Mouse (Mus musculus): ENCODE data around the gene Pmpca.
A peak's percentile ranks its signal among the peaks of the same experiment; 100 is the strongest.
"Not testable (repeated sequence)": the region's sequence is repeated elsewhere in the genome, so short reads cannot be mapped to it uniquely, and the experiment has no call there.

Gene Pmpca

DNA sequence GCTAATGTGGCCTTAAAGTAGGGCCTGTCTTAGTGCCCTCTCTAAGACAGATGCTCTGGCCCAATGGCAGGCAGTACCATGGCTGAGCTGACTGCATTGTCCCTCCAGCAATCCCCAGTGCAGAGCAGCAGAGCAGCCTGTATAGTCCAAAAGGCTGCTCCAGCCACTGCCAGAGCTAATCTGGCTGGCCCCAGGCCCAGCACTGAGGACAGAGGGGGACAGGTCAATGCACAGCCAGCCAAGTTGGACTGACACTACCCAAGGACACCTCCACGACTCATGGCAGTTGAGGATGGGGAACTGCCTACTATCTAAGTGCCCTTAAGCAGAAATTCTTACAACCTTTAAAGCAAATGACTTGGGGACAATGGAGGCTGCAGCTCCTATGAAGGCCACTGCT lies 20.6 kb upstream of the Pmpca start:
- no peak for DNase-seq (ENCODE audit: low spot score)

DNA sequence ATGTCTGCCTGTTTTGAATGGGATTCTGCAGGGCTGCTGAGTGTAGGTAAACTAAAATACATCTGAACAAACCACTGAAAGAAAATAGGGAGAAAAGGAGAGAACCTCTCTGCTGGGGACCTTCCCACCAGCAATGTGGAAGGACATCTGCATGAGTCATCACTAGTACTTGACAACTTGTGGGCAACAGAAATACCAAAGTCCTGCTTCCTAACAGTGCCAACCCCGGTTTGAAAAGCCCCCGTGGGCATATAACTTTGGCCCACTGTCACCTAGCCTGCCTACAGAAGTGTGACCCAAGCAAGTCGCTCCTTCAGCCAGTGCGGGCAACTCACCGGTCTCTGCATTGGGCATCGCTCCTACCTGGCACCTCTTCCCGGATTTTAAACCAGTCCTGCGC lies 16.7 kb upstream of the Pmpca start:
- DNase-seq (ENCODE audit: low spot score): no peak

DNA sequence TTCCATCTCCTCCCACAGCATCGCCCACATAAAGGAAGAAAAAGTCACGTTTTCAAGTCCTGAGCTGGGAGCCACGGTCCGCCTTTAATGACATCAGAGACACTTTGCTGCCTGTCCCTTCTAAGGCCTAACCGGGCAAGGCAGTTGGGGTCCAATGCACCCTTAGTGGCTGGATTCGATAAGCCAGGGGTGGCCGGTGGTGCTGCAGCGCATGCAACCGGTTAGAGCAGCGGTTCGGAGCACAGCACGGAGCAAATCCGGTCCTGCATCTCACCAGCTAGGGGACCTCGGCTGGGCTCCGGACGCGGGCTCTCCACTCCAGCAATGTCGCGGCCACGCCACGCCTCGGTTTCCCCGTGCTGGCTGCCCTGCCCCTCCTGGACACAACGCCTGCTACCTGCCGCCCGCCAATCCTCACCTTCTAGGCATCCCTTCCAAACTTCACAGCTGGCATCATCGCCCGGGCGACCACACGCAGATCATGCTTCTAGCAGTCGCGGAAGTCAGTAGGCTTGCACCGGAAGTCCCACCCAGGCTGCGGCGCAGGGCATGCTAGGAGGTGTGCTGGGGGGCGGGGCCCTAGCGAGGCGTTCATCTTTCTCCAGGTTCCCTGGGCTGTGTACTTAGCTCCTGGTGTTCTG lies 8.9 kb upstream of the Pmpca start, which contains the start of gene Snapc4:
TSS of gene Snapc4 (minus strand) at position 523 of the 641 bp plus-strand sequence.
- DNase-seq (ENCODE audit: low spot score): peak; percentile 58

DNA sequence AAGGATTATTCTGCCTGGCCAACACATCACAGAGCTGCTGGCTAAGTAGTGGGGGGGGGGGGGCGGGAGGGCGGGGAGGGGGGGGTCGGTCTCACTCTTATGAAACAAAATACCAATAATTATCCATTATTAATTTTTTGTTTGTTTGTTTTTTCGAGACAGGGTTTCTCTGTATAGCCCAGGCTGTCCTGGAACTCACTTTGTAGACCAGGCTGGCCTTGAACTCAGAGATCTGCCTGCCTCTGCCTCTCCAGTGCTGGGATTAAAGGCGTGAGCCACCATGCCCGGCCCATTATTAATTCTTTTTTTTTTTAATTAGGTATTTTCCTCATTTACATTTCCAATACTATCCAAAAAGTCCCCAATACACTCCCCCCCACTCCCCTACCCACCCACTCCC lies 8.3 kb upstream of the Pmpca start:
- not testable (repeated sequence) for DNase-seq (ENCODE audit: low spot score)

DNA sequence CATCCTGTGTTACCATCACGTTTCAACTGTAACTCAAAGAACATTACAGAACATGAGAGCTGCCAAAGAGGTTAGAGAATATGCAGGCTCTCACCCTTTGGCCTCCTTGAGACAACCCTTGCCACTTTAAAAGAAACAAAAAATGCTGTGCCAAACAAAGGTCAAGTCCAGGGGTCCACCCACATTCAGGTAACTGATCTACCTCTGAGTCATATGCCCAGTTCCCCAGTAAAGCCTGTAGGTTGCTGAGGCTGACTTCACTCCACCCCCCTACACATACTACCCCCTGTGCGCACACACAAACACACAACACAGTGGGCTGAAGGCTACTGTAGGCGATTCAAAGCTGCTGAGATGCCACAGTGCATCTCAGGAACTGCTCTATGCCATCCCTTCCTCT lies 1.4 kb upstream of the Pmpca start:
- DNase-seq (ENCODE audit: low spot score): no peak

DNA sequence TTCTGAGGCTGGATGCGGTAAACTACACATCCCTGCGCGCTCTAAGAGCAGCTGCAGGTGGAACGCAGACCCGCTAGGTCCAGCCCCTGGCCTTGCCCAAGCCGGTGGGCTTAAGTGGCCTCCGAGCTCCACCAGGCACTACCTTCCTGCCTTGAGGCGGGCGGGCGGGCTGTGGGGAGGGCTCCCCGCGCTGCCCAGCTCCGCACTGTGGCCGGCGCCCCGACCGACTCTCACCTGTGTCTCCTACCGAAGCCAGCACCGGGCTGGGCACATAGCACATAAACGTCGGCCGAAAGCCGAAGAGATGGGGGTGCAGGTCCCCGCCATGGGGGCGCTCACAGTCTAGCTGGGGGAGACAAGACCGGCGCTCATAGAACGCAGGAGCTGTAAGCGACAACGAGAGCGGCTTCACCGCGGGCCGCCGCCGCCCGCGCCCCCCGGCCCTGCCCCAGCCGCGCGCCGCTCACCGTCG lies 421 bp upstream of the Pmpca start:
- DNase-seq (ENCODE audit: low spot score): no peak

DNA sequence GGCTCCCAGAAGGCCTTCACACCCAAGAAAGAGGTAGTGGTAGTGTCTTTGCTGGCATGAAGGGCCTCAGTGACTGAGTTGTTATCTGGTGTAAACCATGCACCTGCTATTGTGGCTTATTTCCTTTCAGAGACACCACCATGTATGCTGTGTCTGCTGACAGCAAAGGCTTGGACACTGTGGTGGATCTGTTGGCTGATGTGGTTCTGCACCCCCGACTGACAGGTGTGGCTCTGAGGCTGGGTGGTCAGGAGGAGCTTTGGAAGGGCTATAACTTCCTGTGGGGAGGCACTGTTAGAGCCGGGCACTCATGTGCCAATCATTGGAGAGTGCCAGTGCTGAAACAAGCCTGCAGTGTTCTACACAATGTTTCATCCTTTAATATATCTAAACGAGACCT lies 1.8 kb downstream of the Pmpca start:
- DNase-seq (ENCODE audit: low spot score): no peak

DNA sequence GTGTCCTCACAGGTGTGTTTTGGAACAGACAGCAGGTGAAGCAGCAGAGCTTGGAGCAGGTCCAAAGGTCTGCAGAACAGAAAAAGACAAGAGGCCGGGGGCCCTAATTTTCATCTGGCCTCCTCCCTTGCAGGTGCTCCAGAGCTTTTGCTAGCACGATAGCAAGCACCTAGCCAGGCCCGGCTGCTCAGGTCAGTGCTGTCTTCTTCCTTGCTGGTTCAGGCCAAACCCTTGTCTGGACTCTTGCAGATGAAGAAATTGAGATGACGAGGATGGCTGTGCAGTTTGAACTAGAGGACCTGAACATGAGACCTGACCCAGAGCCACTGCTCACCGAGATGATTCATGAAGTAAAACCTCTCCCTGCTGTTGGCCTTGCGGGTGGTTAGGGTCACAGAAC lies 2.5 kb downstream of the Pmpca start:
- no peak for DNase-seq (ENCODE audit: low spot score)

DNA sequence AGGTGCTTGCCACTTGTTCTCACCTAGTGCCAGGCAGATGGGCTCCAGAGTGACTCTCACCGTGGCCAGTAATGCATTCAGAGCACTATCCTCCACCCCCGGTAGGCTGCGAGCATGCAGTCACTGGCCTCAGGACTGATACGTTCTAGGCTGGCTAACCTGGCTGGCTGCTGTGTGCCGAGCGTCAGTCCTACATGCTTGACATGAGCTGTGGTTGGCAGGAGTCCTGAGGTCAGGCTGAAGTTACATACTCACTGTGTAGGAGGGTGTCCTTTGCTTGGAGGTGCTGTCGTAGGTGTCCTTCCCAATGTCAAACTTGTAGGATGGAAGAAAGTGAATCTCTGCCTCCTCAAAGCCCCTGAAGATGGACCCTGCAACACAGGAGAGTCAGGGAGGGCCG lies 9.8 kb downstream of the Pmpca start:
- DNase-seq (ENCODE audit: low spot score): no peak

DNA sequence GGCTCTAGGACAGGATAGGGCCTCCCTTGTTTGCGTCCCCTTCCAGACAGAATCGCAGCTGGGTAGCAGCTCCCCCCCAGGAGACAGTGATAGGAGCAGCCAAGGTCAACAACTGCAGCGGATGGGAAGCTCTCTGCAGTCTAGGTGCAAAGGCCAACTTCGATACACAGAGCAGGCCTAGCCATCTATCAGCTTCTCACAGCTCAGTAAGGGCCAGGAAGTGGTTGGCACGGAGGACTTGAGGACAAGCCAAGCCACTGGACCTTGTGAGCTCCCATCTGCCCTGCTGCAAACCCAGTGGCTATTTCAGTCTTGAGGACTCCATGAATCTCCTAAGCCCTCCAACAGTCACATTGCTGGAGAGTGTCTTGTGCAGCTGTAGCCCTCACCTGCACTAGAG lies 10.5 kb downstream of the Pmpca start:
- DNase-seq (ENCODE audit: low spot score): no peak

DNA sequence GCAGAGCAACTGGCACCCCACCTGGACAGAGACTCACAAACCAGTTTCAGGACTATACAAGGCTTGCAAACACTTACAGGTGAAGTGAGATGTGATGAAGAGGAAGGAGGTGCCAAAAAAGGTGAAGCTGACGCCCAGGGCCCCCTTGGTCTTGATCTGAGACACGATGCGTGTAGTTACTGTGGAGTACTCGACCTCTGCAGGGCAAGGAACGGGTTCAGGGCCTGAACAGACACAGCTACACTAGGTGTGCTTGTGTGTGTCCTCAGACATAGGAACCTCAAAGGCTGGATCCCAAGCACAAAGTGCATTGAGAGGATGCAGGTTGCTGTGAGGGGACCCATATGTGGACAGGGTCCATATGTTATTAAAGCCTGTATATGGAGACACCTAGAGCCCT lies 11.2 kb downstream of the Pmpca start:
- no peak for DNase-seq (ENCODE audit: low spot score)

DNA sequence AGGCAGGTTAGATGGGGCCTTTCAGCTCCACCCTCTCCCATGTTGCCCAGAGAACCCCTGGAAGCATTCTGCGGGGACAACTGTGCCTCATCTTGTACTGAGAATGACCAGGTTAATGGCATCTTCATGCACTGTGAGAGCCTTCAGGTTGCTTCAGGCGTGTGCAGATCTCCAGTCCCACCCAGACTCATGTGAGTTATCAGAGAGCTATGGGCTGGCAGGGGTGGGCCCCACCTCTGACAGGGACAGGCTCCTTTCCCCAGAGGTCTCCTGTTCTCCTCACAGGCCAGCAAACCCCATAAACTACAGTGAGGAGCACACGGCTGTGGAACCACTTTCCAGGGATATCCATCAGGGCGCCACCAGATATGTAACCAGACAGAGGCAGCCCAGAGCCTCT lies 11.9 kb downstream of the Pmpca start:
- no peak for DNase-seq (ENCODE audit: low spot score)

DNA sequence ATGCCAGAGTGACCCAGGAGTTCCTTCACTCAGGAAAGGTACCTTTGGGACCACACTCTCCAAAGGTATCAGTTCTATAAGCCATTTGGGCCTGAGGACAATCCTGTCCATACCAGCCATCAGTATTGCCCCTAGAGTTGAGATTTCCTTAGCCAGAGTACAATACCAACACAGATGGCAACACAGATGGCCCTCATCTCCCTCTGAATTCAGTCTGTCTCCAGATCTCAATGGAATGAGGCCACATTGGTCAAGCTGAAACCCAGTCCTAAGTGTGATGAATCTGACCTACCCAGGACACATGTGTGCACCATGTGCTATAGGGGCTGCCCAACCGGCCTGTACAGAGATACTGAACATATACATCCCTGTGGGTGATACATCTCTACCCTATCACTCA lies 13.1 kb downstream of the Pmpca start:
- DNase-seq (ENCODE audit: low spot score): no peak

DNA sequence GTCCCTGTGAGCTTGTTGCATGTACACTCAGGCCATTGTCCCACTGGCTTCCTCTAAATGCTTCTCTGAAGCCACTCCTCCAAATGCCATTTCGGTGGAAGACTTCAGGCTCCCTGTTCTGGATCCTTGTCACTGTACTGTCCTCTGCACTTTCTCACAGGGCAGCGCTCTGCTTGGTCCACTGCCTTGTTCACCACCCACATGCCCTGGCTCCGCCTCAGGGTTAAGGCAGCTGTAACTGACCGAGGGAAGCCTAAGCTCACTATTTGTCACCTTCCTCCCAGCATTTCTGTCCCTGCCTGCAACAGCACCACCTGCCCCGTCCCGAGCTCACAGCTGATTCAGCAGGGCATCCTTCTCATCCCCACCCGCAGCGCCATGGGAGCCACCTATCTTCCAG lies 14.2 kb downstream of the Pmpca start:
- no peak for DNase-seq (ENCODE audit: low spot score)

DNA sequence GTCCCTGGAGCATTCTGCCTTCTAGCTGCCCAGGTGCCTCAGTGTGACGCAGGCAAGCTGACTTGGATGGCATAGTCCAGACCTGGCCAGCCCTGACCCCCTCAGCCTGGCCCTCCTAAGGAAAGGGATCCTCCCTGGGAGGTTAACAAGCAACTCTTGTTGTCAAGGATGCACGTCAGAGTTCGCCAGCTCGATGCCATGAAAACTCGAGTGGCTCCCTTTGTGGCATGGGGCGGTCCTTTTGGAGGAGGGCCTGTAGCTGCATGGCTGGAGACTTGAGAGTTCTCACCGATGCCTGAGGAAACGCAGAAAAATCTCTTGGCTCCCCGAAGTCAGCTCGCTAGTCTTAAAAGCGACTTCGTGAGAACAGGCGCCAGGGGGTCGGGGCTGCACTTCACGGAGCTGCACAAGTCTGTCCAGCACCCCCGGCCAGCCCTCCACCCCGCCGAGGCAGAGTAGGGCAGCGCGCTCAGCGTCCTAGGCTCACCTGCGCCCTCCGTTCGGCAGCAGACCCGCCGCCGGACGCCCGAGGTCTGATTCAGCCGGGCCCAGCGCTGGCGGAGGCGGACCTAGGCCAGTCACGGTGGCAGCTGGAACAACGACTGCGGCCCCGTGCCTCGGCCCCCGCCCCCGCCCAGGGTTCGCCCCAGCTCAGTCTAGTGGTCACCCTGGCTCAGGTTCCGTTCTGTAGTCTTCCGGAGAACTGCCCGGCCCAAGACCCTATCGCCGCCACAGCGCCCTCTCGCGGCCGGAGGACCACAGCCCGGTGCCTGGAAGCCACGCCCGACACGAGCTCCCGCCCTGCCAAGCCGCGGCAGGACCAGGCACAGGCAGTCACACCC lies 19.6 kb downstream of the Pmpca start, which contains the start of gene Inpp5e:
TSS of gene Inpp5e (minus strand) at position 689 of the 842 bp plus-strand sequence.
- peak; percentile 99 for DNase-seq (ENCODE audit: low spot score)

DNA sequence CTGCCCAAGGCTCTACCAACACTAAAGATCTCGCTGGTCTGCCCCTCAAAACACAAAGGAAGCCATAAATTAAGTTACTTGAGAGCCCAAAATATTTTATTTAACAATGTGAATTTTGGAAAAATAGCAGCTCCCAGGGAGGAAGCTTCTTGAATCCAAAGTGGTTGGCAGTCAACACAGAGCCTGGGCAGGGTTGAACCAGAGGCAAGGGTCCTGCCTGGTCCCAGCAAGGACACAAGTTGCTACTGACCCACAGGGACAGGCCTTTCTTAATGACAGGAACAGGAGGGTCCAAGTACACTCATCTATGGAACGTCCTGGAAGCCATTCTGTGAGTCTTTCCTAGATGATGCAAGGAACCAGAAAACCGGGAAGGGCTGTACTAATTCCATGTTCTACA lies 20.2 kb downstream of the Pmpca start:
- DNase-seq (ENCODE audit: low spot score): no peak

DNA sequence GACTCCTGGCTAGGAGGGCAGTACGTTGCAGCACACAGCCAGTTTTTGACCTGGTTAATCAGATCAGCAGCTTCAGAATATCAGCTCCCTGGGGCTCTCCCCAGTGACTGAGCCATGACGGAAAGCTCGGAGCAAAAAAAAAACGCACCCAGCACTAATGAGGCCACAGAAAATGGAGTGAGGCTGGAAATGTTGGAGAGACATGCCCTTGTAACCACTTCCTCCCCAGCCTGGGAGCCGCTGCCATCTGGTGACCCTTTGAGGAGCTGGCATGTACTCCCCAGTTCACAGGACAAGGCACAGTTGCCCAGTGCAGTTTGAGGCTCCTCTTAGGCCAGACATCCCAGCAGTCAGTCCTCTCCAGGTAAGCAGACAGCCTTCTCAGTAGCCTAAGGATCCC lies 21.0 kb downstream of the Pmpca start:
- DNase-seq (ENCODE audit: low spot score): no peak

DNA sequence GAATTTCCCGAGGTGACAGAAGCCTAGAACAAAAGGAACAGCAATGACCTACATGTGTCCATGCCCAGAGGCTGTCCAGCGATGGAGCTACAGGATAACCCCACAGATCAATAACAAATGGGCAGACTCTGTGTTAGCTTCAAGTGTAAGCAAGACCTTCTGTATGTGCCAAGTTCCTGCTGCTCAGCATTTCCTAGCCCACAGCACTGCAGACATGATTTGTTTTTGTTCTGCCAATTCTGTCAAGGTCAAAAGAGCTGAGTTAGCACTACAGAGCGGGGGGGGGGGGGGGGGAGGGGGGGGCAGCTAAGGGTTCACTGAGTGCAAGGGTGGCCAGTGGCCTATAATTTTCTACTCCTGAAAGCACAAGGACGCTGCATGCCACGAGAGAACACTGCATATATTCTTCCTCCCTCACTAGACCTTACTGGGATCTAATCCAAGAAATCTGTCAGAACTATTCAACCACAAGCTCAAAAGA lies 21.8 kb downstream of the Pmpca start:
- DNase-seq (ENCODE audit: low spot score): no peak

DNA sequence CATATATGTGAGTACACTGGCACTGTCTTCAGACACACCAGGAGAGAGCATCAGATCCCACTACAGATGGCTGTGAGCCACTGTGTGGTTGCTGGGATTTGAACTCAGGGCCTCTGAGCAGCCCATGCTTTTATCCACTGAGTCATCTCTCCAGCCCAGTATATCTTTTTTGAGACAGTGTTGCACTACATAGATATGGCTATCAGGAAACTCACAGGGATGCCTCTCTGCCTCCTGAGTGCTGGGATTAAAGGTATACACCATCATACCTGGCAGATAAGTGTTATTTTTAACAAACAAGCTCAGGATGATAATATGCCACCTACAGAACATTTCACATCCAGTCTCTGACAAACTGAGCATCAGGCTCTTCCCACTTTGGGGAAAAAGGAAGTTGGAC lies 27.9 kb downstream of the Pmpca start:
- no peak for DNase-seq (ENCODE audit: low spot score)

DNA sequence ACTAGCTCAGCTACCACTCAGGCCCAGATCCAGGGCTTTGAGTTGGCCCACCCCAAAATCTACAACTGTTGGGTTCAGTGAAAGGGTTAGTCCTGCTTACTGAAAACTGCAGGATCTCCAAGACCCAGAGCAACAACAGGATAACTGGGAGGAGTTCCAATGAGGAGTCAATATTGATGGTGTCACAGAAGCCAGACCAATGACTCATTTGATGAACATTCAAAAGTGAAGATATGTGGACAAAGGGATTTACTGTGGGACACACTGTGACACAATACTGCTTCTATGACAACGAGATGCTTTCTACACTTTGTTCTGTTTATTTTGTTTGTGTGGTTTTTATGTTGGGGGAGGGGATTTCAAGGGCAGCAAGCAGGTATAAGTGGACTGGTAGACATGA lies 29.0 kb downstream of the Pmpca start:
- no peak for DNase-seq (ENCODE audit: low spot score)

DNA sequence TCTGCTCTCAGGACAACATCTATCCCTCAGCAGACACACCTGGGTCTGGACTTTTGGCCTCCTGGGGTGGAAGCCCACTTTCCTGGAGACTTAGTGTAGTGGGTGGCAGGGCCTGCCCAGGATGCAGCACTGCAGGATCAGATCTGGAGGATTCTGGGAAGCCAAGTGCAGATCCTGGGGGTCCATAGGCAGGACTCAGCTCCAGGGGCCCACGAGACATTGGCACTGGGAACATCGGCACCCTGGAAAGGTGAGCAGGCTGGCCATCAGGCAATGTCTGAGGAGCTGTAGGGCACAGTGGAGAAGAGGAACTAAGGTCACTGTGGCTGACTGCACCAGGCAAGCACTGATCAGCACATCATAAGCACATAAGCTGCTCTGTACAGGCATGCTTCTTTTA lies 32.8 kb downstream of the Pmpca start:
- DNase-seq (ENCODE audit: low spot score): no peak

DNA sequence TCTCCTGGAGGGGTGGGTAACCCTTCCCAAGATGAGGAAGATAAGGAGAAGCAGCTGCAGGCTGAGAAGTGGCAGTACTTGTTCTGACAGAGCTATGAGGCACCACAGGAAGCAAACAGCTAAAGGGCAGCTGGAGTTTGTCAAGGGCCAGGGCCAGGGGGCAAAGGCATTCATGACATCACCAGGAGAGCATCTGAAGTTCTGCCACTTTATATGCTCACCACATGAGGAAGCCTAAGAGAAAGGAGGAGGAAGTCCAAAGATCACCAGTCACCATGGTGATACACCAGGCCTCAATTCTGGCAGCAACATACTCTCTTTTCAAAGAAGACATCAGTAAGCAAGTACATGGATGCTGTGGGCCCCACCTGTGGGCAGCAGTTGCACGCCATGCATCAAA lies 33.9 kb downstream of the Pmpca start:
- no peak for DNase-seq (ENCODE audit: low spot score)

DNA sequence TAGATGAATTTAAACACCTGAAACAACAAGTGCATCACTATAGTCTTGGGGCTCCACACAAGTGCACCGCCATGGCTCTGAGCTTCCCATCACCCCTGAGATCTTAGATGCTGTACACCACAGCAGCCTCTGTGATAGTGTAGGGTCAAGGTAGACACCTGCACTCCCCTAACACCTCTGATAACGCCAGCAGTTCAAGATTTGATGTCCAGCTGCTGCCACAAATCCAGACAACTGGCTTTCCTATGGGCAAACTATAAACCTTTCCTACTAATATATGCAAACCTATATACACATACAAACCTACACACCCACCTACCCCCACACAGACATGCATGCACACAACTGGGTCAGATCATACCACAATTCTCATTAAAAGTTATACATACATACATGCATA lies 35.4 kb downstream of the Pmpca start:
- no peak for DNase-seq (ENCODE audit: low spot score)
